Mouse (Mus musculus): ENCODE results near the gene Camk2b. TPM values are rescaled to one million over a fixed set of nuclear protein-coding genes. Genes with fewer than 3 reads are reported as not detected.
"Not testable (repeated sequence)": the region's sequence is repeated elsewhere in the genome, so short reads cannot be mapped to it uniquely, and the experiment has no call there.

The Camk2b gene
- total RNA-seq (2014; fragmentation: Nextera tagmentation) (not detected in 2 replicates), total RNA-seq (2017) (0.06 and 0.16 TPM in 2 replicates), polyA plus RNA-seq (2012) (0.01 TPM in 1 of 2 replicates, not detected in the other)

GRCm38 (mm10) chr11:6066176-6066575 is at the start of gene Camk2b:
TSS of gene Camk2b (minus strand) at chr11:6066362.
- Histone ChIP-seq H3K9me3 (replicated peaks) (peaks cover 13% of the 10 kb centered on the region), H3K36me3 (replicated peaks) (no peaks in the 10 kb centered on the region), H3K4me1 (ENCODE audit: insufficient read depth, low read depth, low read length) (no peaks in the 10 kb centered on the region), H3K4me3 (ENCODE audit: low read depth, low read length) (peak within 1 kb of the TSS; percentile 30; the same call in 1 of the 2 replicates), H3K27me3 (ENCODE audit: insufficient read depth, low read length) (peaks cover 18% of the 10 kb centered on the region; the same call in 1 of the 2 replicates)
- TF ChIP-seq CTCF (IDR thresholded peaks at IDR 0.05; ENCODE audit: low read depth, low read length) (no peak), TAL1 (conservative IDR thresholded peaks at IDR 0.05; ENCODE audit: low read depth, low read length) (no peak), GATA2 (IDR thresholded peaks at IDR 0.05; ENCODE audit: borderline replicate concordance, low read depth, low read length) (no peak), GATA1 (IDR thresholded peaks at IDR 0.05; ENCODE audit: borderline replicate concordance, low read length) (no peak), POLR2AphosphoS5 (IDR thresholded peaks at IDR 0.05; ENCODE audit: insufficient replicate concordance, low read depth, low read length) (no peak)
- DNase-seq (ENCODE audit: low spot score) (no peak), ATAC-seq (ENCODE audit: extremely low read depth, insufficient number of reproducible peaks, low FRiP score, poor library complexity, severe bottlenecking) (no peak)

GRCm38 (mm10) chr11:6111734-6112484 is 45.7 kb upstream of the Camk2b start:
- no peak for DNase-seq (ENCODE audit: low spot score)
- H3K9me3 ChIP-seq (replicated peaks): no peaks in the 10 kb centered on the region
- no peak overlapping the region for H3K4me3 ChIP-seq (ENCODE audit: low read depth, low read length)
- no peaks in the 10 kb centered on the region for H3K27me3 ChIP-seq (ENCODE audit: insufficient read depth, low read length)
- peaks cover 87% of the 10 kb centered on the region for H3K36me3 ChIP-seq (replicated peaks)
- no peaks in the 10 kb centered on the region for H3K4me1 ChIP-seq (ENCODE audit: insufficient read depth, low read depth, low read length)
- ATAC-seq (ENCODE audit: extremely low read depth, insufficient number of reproducible peaks, low FRiP score, poor library complexity, severe bottlenecking): no peak
- TF ChIP-seq POLR2AphosphoS5 (IDR thresholded peaks at IDR 0.05; ENCODE audit: insufficient replicate concordance, low read depth, low read length) (no peak), TAL1 (conservative IDR thresholded peaks at IDR 0.05; ENCODE audit: low read depth, low read length) (no peak), CTCF (IDR thresholded peaks at IDR 0.05; ENCODE audit: low read depth, low read length) (no peak), GATA1 (IDR thresholded peaks at IDR 0.05; ENCODE audit: borderline replicate concordance, low read length) (no peak), GATA2 (IDR thresholded peaks at IDR 0.05; ENCODE audit: borderline replicate concordance, low read depth, low read length) (no peak)

DNA sequence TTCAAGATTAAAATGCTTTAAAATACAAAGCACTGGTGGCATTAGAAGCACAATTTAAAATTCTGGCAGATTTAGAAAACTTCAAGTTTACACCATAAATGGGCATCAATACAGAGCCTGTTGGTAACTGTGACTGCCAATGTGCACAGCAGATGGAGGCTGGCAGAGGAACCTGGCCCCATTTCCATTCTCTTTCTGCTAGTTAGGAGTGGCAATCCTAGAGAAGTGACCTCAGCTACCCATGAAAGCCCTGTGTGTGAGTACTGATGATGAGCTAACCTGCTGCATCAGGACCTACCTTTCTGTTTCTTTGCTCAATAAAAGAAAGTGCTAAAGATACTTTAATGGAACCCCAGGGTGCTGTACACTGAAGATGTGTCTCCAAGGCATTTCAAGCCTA is 43.8 kb upstream of the Camk2b start:
- Histone ChIP-seq H3K4me3 (ENCODE audit: low read depth, low read length) (no peak overlapping the region), H3K4me1 (ENCODE audit: insufficient read depth, low read depth, low read length) (no peaks in the 10 kb centered on the region), H3K27me3 (ENCODE audit: insufficient read depth, low read length) (no peaks in the 10 kb centered on the region), H3K9me3 (replicated peaks) (no peaks in the 10 kb centered on the region), H3K36me3 (replicated peaks) (peaks cover 93% of the 10 kb centered on the region)
- TF ChIP-seq GATA1 (IDR thresholded peaks at IDR 0.05; ENCODE audit: borderline replicate concordance, low read length) (no peak), GATA2 (IDR thresholded peaks at IDR 0.05; ENCODE audit: borderline replicate concordance, low read depth, low read length) (no peak), TAL1 (conservative IDR thresholded peaks at IDR 0.05; ENCODE audit: low read depth, low read length) (no peak), CTCF (IDR thresholded peaks at IDR 0.05; ENCODE audit: low read depth, low read length) (no peak), POLR2AphosphoS5 (IDR thresholded peaks at IDR 0.05; ENCODE audit: insufficient replicate concordance, low read depth, low read length) (no peak)
- ATAC-seq (ENCODE audit: extremely low read depth, insufficient number of reproducible peaks, low FRiP score, poor library complexity, severe bottlenecking) (no peak), DNase-seq (ENCODE audit: low spot score) (no peak)

- H3K27me3 ChIP-seq (ENCODE audit: insufficient read depth, low read length): no peaks in the 10 kb centered on the region
- ATAC-seq (ENCODE audit: extremely low read depth, insufficient number of reproducible peaks, low FRiP score, poor library complexity, severe bottlenecking): no peak
- H3K4me3 ChIP-seq (ENCODE audit: low read depth, low read length): no peak overlapping the region
- peaks cover 93% of the 10 kb centered on the region for H3K36me3 ChIP-seq (replicated peaks)
- TF ChIP-seq CTCF (IDR thresholded peaks at IDR 0.05; ENCODE audit: low read depth, low read length) (no peak), TAL1 (conservative IDR thresholded peaks at IDR 0.05; ENCODE audit: low read depth, low read length) (no peak), GATA2 (IDR thresholded peaks at IDR 0.05; ENCODE audit: borderline replicate concordance, low read depth, low read length) (no peak), GATA1 (IDR thresholded peaks at IDR 0.05; ENCODE audit: borderline replicate concordance, low read length) (no peak), POLR2AphosphoS5 (IDR thresholded peaks at IDR 0.05; ENCODE audit: insufficient replicate concordance, low read depth, low read length) (no peak)
- no peaks in the 10 kb centered on the region for H3K4me1 ChIP-seq (ENCODE audit: insufficient read depth, low read depth, low read length)
- H3K9me3 ChIP-seq (replicated peaks): no peaks in the 10 kb centered on the region
- no peak for DNase-seq (ENCODE audit: low spot score)
Measured at GRCm38 (mm10) chr11:6108296-6108695, 42.1 kb upstream of the Camk2b start.

DNA sequence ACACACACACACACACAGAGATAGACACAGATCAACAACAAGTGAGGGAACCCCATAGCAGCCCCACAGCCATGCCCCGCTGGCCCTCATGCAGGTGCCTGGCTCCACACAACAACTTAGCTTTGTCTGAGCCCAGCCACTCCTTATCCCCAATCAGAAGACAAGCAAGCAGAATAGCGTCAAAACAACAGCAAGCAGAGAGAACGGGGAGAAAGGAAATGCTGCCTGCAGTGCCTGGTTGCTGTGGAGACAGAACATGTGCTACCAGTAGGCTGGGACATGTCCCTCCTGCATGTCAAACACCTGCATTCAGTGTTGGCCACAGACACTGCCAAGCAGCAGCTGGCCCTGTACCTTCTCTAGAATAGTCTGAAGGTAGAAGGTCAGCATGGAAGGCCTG is 41.6 kb upstream of the Camk2b start:
- no peak for TF ChIP-seq TAL1 (conservative IDR thresholded peaks at IDR 0.05; ENCODE audit: low read depth, low read length)
- no peak for TF ChIP-seq CTCF (IDR thresholded peaks at IDR 0.05; ENCODE audit: low read depth, low read length)
- TF ChIP-seq GATA2 (IDR thresholded peaks at IDR 0.05; ENCODE audit: borderline replicate concordance, low read depth, low read length): no peak
- TF ChIP-seq GATA1 (IDR thresholded peaks at IDR 0.05; ENCODE audit: borderline replicate concordance, low read length): no peak
- TF ChIP-seq POLR2AphosphoS5 (IDR thresholded peaks at IDR 0.05; ENCODE audit: insufficient replicate concordance, low read depth, low read length): no peak
- Histone ChIP-seq H3K4me3 (ENCODE audit: low read depth, low read length) (no peak overlapping the region), H3K27me3 (ENCODE audit: insufficient read depth, low read length) (no peaks in the 10 kb centered on the region), H3K9me3 (replicated peaks) (no peaks in the 10 kb centered on the region), H3K36me3 (replicated peaks) (peaks cover 92% of the 10 kb centered on the region), H3K4me1 (ENCODE audit: insufficient read depth, low read depth, low read length) (no peaks in the 10 kb centered on the region)
- ATAC-seq (ENCODE audit: extremely low read depth, insufficient number of reproducible peaks, low FRiP score, poor library complexity, severe bottlenecking) (no peak), DNase-seq (ENCODE audit: low spot score) (no peak)

GRCm38 (mm10) chr11:6104734-6105133 is 38.6 kb upstream of the Camk2b start:
- TF ChIP-seq POLR2AphosphoS5 (IDR thresholded peaks at IDR 0.05; ENCODE audit: insufficient replicate concordance, low read depth, low read length) (no peak), GATA1 (IDR thresholded peaks at IDR 0.05; ENCODE audit: borderline replicate concordance, low read length) (no peak), TAL1 (conservative IDR thresholded peaks at IDR 0.05; ENCODE audit: low read depth, low read length) (no peak), CTCF (IDR thresholded peaks at IDR 0.05; ENCODE audit: low read depth, low read length) (no peak), GATA2 (IDR thresholded peaks at IDR 0.05; ENCODE audit: borderline replicate concordance, low read depth, low read length) (no peak)
- Histone ChIP-seq H3K4me1 (ENCODE audit: insufficient read depth, low read depth, low read length) (no peaks in the 10 kb centered on the region), H3K9me3 (replicated peaks) (no peaks in the 10 kb centered on the region), H3K4me3 (ENCODE audit: low read depth, low read length) (no peak overlapping the region), H3K27me3 (ENCODE audit: insufficient read depth, low read length) (no peaks in the 10 kb centered on the region), H3K36me3 (replicated peaks) (peaks cover 63% of the 10 kb centered on the region)
- no peak for DNase-seq (ENCODE audit: low spot score)
- ATAC-seq (ENCODE audit: extremely low read depth, insufficient number of reproducible peaks, low FRiP score, poor library complexity, severe bottlenecking): no peak

DNA sequence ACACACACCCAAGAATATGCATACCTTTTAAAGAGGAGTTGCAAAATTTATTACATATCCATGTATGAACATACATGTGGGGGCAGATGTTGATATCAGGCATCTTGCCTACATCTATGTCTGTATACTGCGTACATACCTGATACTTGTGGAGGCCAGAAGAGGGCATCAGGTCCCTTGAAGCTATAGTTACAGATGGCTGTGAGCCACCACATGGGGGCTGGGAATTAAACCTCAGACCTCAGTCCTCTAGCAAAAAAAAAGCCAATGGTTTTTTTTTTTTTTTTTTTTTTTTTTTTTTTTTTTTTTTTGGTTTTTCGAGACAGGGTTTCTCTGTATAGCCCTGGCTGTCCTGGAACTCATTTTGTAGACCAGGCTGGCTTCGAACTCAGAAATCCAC is 30.5 kb upstream of the Camk2b start:
- H3K36me3 ChIP-seq (replicated peaks); H3K4me1 ChIP-seq (ENCODE audit: insufficient read depth, low read depth, low read length); ATAC-seq (ENCODE audit: extremely low read depth, insufficient number of reproducible peaks, low FRiP score, poor library complexity, severe bottlenecking); DNase-seq (ENCODE audit: low spot score); H3K4me3 ChIP-seq (ENCODE audit: low read depth, low read length); H3K9me3 ChIP-seq (replicated peaks); H3K27me3 ChIP-seq (ENCODE audit: insufficient read depth, low read length): not testable (repeated sequence)
